Mouse (Mus musculus) heart, postnatal 25 days (tissue): ENCODE results near the gene Tbl1xr1. TPM values are rescaled to one million over a fixed set of nuclear protein-coding genes. Genes with fewer than 3 reads are reported as not detected.

ENCODE experiments used
- DNase-seq: peaks from one replicate; pipeline ENCODE4 v3.0.0; 2022; ENCODE audit warnings: low spot score
- intact Hi-C: fragments of 180-260 bp; cut with DNase I; formaldehyde crosslinking; loops from one replicate; pipeline ENCODE4 v1.15.1; 2025
- total RNA-seq, 2 experiments: library from RNA; stranded (reverse); gene quantifications; 2 replicates each; pipeline ENCODE4 v1.2.3; 2021

Gene Tbl1xr1
- total RNA-seq, 2 experiments from 2014 or later, result 69.1 to 81.3 TPM

DNA sequence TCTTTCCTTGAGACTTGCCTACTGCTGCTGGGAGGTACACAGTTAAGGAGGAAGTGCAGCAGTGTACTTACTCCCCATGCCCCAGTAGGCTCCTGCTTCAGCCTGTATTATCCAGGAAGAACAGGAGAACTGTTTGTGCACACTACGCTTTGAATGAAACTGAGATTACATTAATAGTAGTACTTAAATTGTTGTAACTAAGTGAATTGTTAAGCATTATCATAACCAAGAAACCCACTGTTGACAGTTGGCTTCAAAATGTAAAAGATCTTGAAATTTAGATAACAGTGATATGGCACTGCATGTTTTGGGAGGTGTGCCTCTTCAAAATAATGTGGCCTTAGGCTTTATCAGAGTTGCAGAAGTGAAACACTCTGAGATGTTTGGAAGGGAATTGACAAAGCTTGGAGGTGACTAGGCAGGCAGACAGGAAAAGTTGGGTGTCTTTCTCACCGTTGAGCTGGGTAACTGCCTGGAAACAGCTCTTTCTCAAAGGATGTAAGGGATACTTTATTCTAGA lies 62.2 kb downstream of the Tbl1xr1 start:
- intact Hi-C loops, result no loop called here

DNA sequence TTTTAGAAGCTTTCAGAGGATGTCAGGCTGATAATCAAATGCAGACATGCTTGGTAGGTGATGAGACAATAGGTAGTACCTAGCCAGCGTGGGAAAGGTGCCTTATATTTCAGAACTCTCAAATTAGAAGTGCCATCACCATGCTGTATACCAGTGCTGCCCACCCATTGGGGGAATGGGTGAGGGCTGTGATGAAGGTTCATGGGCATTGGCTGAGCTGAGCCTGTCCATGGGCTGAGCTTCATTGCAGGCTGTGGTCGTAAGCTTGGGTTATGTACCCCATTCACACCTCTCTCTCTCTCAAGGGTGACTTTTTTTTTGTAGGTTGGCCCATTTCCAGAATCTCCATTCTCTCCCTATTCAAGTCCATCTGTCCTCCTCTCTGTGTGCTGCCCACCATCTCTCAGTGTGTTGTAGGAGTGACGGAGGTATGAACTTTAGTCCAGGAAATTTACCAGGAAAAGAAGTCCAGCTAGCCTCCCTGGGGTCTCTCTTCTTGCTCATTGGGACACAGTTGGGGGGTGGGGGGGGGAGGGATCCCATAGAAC lies 63.7 kb downstream of the Tbl1xr1 start:
- intact Hi-C loops, result loop anchor here (5.0 kb wide), 2 partner anchors 63 to 203 kb away; partner anchors contain the start of gene Tbl1xr1
- DNase-seq, result no peak

More for the DNA sequence above, 62.2 kb downstream of the Tbl1xr1 start:
- no peak for DNase-seq

- intact Hi-C loops, result loop anchor here (5.0 kb wide), 2 partner anchors 65 to 205 kb away; partner anchors contain the start of gene Tbl1xr1
- DNase-seq, result no peak
Observed at GRCm38 (mm10) chr3:22141984-22142719, 65.7 kb downstream of the Tbl1xr1 start.

DNA sequence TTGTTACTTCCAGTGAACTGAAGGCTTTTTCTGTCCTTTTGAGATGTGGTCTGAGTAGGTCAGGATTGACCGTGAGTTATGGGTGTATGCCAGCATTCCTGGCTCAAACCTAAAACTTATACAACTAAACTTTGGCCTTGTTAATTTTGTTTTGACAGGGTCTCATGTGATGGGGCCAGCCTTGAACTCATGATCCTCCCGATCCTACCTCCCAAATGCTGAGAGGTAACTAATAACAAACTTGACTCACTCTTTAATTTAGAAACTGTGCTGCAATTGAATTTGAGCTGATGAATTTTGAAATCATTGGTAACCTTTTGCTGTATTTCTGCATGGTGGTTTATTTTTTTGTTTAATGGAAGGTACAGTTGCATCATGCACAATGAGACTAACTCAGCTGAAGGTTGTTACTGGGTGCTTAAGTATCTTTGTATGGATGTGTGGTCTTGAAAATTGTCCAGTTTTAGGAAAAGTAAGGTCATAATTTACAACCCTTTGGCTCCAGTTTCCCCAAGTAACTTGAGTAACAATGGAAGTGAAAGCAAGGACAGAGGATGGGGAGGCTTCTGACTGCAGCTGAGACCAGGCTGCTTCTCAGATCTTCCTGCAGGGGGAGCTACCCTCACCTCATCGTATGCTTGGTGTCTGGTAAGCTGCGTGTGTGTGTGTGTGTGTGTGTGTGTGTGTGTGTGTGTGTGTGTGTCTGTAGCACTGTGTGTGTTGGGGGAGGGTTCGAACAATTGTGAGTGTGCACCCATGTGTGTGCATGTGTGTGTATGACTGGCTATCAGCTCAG lies 66.6 kb downstream of the Tbl1xr1 start:
- DNase-seq, result no peak

DNA sequence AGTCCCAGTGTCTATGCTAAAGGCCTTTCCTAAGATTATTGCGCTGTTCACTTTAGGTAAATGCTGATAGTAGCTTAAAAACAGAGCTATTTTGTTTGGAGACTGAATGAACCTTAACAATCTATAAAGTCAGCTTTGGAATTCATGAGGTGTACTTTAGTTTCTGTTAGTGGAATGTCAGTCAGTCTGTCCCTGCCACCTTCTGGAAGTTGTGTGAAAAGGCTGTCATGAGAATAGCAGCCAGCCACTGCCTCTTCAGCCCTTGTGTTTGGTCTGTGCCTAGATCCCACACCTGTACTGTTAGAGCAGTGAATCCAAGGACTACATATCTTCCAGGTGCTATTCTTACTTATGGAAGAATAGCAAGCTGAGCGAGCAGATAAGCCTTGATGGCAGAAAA lies 67.8 kb downstream of the Tbl1xr1 start:
- no peak for DNase-seq
- intact Hi-C loops, result loop anchor here (5.0 kb wide), 2 partner anchors 67 to 207 kb away; partner anchors contain the start of gene Tbl1xr1

More for the DNA sequence above, 66.6 kb downstream of the Tbl1xr1 start:
- intact Hi-C loops, result loop anchor here (5.0 kb wide), 2 partner anchors 66 to 206 kb away; partner anchors contain the start of gene Tbl1xr1

GRCm38 (mm10) chr3:22147433-22147927 lies 71.0 kb downstream of the Tbl1xr1 start:
- DNase-seq, result no peak
- intact Hi-C loops, result no loop called here

DNA sequence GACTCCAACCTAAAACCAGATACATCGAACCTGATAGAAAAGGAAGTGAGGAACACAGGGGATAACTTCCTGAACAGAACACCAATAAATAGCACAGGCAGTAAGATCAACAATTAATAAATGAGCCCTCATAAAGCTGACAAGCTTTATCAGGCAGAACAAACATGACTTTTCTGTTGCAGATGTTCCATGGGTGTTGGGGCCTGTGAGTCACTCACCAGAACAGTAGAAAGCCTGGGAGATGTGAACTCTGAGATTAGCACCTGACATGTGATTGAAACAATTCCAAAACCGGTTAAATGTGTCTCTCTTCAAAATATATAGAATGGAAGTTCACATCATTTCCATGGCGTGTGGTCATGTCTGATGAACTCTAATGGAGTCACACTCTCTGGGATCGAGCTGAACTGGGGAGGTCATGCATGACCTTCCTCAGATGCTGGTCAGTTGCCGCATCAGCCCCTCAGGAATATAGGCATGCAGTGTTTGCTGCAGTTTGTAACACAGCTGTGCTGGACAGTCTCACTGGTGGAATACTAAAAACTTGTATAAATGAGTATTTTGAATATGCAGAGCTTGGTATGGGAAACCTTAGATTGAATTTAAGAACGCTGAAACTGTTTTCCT lies 72.0 kb downstream of the Tbl1xr1 start:
- intact Hi-C loops, result no loop called here
- DNase-seq, result no peak

GRCm38 (mm10) chr3:22150872-22151530 lies 74.5 kb downstream of the Tbl1xr1 start:
- intact Hi-C loops, result no loop called here
- DNase-seq, result no peak

GRCm38 (mm10) chr3:22152773-22153172 lies 76.3 kb downstream of the Tbl1xr1 start:
- DNase-seq, result no peak
- intact Hi-C loops, result no loop called here

DNA sequence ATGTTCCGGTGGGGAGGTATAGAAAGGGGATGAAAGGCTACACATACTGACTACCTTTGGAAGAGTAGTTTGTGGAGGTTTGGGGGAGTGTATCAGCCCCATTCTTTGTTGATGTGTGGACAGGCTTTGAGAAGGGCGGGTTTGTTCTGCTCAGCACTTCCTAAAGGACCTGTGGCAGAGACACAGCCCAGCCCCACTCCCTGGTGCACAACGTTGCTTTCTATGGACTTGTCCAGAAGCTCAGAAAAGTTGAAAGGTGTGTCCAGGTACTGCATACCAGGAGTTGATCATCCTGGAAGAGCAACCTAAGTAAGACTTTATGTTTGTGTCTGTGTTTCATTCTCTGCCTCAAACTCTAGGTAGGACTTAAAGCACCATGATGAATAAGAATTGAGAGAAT lies 78.1 kb downstream of the Tbl1xr1 start:
- no peak for DNase-seq
- intact Hi-C loops, result no loop called here

- intact Hi-C loops, result no loop called here
- DNase-seq, result no peak
Observed at GRCm38 (mm10) chr3:22156397-22156796, 79.9 kb downstream of the Tbl1xr1 start.

DNA sequence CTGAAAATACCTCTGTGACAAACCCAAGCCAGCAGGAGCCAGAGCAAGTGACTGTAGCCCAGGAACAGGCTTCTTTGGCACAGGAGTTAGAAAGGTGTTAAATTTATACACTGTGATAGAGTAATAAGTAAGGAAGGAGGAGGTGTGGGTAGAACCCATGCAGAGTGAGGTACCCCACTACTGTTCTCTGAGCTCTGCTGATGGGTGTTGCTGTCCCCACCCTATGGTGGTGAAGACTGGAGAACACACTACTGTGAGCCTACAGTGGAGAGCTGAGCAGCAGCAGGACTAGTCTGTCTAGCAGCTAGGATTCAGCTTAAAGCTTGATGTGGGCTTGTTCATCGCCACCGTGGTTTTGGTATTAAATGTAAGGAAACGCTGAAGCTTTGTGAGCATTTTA lies 86.5 kb downstream of the Tbl1xr1 start:
- no peak for DNase-seq
- intact Hi-C loops, result no loop called here

DNA sequence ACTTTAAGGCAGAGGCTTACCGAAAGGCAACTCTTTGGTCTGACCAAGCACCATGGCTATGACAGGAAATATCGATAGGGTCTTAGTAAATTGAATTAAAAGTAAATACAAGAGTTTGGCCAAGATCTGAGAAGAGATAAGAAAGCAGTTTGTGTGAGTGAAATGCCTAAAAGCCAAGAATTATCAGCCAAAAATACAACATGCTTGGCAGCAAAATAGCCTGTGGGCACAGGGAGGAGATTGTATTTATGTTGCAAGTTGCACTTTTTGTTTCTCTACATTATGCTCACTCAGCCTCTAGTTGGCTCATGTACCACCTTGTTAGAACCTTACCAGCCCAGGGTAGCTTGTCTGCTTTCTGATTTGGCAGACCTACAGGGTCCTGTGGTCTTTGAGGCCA lies 91.4 kb downstream of the Tbl1xr1 start:
- DNase-seq, result no peak
- intact Hi-C loops, result no loop called here

GRCm38 (mm10) chr3:22168432-22168831 lies 92.0 kb downstream of the Tbl1xr1 start:
- DNase-seq, result no peak

DNA sequence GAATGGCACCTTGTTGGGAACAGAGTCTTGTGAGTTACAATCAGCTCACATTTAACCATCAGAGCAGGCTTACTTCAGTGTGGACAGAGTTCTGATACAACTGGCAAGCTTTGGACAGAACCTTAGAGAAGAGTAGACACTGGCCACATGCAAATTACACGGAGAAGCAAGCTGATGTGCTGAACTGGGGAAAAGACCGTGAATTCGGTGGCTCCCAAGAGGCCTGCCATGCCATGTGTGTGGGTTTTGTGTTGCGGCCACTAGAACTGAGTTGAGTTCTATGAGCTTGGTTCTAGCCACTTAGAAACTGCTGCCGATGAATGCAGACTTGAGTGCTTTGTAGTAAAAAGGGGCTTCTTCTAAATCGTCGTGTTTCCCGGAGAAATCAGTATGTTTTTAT lies 95.1 kb downstream of the Tbl1xr1 start:
- no peak for DNase-seq
- intact Hi-C loops, result no loop called here

More at GRCm38 (mm10) chr3:22168432-22168831, 92.0 kb downstream of the Tbl1xr1 start:
- intact Hi-C loops, result no loop called here

GRCm38 (mm10) chr3:22172410-22172809 lies 96.0 kb downstream of the Tbl1xr1 start:
- intact Hi-C loops, result no loop called here
- DNase-seq, result no peak

DNA sequence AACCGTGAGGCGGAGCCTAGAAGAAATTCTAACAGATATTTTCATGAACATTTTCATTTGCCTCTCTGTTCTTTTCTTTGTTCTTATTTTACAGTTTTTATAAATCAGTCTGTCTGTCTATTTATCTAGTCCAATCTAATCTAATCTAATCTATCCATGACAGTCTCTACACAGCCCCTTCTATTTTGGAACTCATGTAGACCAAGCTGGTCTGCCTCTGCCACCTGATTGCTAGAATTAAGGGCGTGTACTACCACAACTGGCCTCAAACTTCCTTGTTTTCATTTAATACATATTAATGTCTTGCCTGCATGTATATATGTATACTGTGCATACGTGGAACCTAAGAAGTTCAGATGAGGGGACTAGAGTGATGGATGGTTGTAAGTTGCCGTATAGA lies 96.7 kb downstream of the Tbl1xr1 start:
- no peak for DNase-seq
- intact Hi-C loops, result no loop called here

DNA sequence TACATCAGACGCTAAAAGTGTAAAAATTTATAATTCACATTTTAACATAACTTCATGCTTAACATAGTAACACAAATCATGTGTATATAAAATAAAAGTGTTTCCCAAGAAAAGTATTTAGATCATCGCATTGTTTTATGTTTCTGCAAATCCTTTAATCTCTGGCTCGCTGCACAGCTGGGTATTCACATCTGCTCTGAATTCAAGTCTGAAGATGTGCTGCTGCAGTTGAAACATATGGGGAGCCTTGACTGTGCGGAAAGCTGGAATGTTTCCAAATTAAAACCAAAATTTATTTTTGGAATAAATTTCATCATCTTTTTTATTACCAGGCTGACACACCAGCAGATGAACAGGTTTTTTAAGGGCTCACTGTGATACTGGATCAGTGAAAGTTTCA lies 97.8 kb downstream of the Tbl1xr1 start:
- intact Hi-C loops, result no loop called here

GRCm38 (mm10) chr3:22180076-22180475 lies 103.6 kb downstream of the Tbl1xr1 start:
- intact Hi-C loops, result loop anchor here (5.0 kb wide), 1 partner anchor 103 kb away; the partner anchor contains the start of gene Tbl1xr1
- DNase-seq, result no peak

More for the DNA sequence above, 97.8 kb downstream of the Tbl1xr1 start:
- no peak for DNase-seq
